Mouse (Mus musculus) brain, embryonic 18.5 days (tissue): ENCODE results near the gene Pou2f2.

Experiments used
- DNase-seq: peaks from one replicate; pipeline ENCODE4 v3.0.0-alpha.2; 2012; ENCODE audit warnings: low read depth, low spot score

Gene Pou2f2

GRCm38 (mm10) chr7:25196107-25196506 lies 16.6 kb upstream of the Pou2f2 start:
- DNase-seq = no peak

GRCm38 (mm10) chr7:25195148-25195547 lies 15.6 kb upstream of the Pou2f2 start:
- no peak for DNase-seq

GRCm38 (mm10) chr7:25192110-25192509 lies 12.6 kb upstream of the Pou2f2 start:
- no peak for DNase-seq

- no peak for DNase-seq
Measured at GRCm38 (mm10) chr7:25190806-25191205, 11.3 kb upstream of the Pou2f2 start.

GRCm38 (mm10) chr7:25187662-25188650 lies 8.4 kb upstream of the Pou2f2 start:
- no peak for DNase-seq

GRCm38 (mm10) chr7:25184091-25184490 lies 4.6 kb upstream of the Pou2f2 start:
- DNase-seq = no peak

GRCm38 (mm10) chr7:25181814-25182213 lies 2.3 kb upstream of the Pou2f2 start:
- DNase-seq = no peak

GRCm38 (mm10) chr7:25181331-25181790 lies 1.8 kb upstream of the Pou2f2 start:
- DNase-seq = no peak

GRCm38 (mm10) chr7:25180512-25180911 lies 986 bp upstream of the Pou2f2 start:
- DNase-seq = no peak

GRCm38 (mm10) chr7:25178787-25179605 lies 530 bp downstream of the Pou2f2 start:
- DNase-seq = no peak

- DNase-seq = no peak
Measured at GRCm38 (mm10) chr7:25178317-25178716, 1.2 kb downstream of the Pou2f2 start.

- DNase-seq = no peak
Measured at GRCm38 (mm10) chr7:25174343-25174742, 5.2 kb downstream of the Pou2f2 start.

GRCm38 (mm10) chr7:25172669-25173068 lies 6.9 kb downstream of the Pou2f2 start:
- DNase-seq = no peak

- no peak for DNase-seq
Measured at GRCm38 (mm10) chr7:25170583-25170982, 8.9 kb downstream of the Pou2f2 start.

- no peak for DNase-seq
Measured at GRCm38 (mm10) chr7:25166106-25166505, 13.4 kb downstream of the Pou2f2 start.

- DNase-seq = no peak
Measured at GRCm38 (mm10) chr7:25156158-25156648, 23.3 kb downstream of the Pou2f2 start.

- no peak for DNase-seq
Measured at GRCm38 (mm10) chr7:25155469-25156157, 23.9 kb downstream of the Pou2f2 start.

- DNase-seq = no peak
Measured at GRCm38 (mm10) chr7:25154648-25155047, 24.9 kb downstream of the Pou2f2 start.

GRCm38 (mm10) chr7:25153841-25154240 lies 25.7 kb downstream of the Pou2f2 start:
- DNase-seq = no peak

GRCm38 (mm10) chr7:25151916-25152556 lies 27.5 kb downstream of the Pou2f2 start:
- no peak for DNase-seq

GRCm38 (mm10) chr7:25151009-25151408 lies 28.5 kb downstream of the Pou2f2 start:
- no peak for DNase-seq
